Comparison of ENCODE assay signal across 8 mouse cellular contexts in genomic region chrX:52911587-52912371, GRCm38 (mm10). TPM values are rescaled to one million over a fixed set of nuclear protein-coding genes. Genes with fewer than 3 reads are reported as not detected.
DNase-seq lines count a peak whose midpoint lies in the region; ATAC-seq and TF ChIP-seq lines count a peak whose summit lies in the region.

Gene Phf6 (plus strand): TSS chrX:52912266.

- H3K27me3 ChIP-seq in embryonic facial prominence, embryonic 13.5 days: no peaks in the 10 kb centered on the region
- H3K27me3 ChIP-seq in heart, adult 2 months (ENCODE audit: control insufficient read depth, insufficient read depth, low read length): no peaks in the 10 kb centered on the region
- H3K27me3 ChIP-seq in limb, embryonic 14.5 days (ENCODE audit: control insufficient read depth, insufficient read depth, low read length): no peaks in the 10 kb centered on the region
- H3K27me3 ChIP-seq in midbrain, postnatal 0 days (ENCODE audit: insufficient read depth, low read length): no peaks in the 10 kb centered on the region

- H3K4me3 ChIP-seq in embryonic facial prominence, embryonic 13.5 days: peak within 1 kb of the TSS; percentile 62
- H3K4me3 ChIP-seq in heart, adult 2 months: peak within 1 kb of the TSS; percentile 69
- peak within 1 kb of the TSS; percentile 61 for H3K4me3 ChIP-seq in limb, embryonic 14.5 days (replicated peaks; ENCODE audit: low read length)
- peak within 1 kb of the TSS; percentile 59 for H3K4me3 ChIP-seq in midbrain, postnatal 0 days (ENCODE audit: low read depth, low read length)

- 0 out of 2 replicates have a peak, but pooled peaks have one; percentile 2 for TF ChIP-seq CTCF in heart, adult 2 months (IDR thresholded peaks at IDR 0.05)
- no peak; the same call in 1 of the 2 replicates for TF ChIP-seq CTCF in midbrain, postnatal 0 days (IDR thresholded peaks at IDR 0.05)

- H3K79me2 ChIP-seq in heart, adult 2 months (replicated peaks; ENCODE audit: control insufficient read depth, insufficient read depth, low read length): no peaks in the 10 kb centered on the region

- peak; percentile 98 for ATAC-seq in embryonic facial prominence, embryonic 13.5 days (ENCODE audit: insufficient number of reproducible peaks, insufficient read depth, low FRiP score, low TSS enrichment, low read depth)
- peak; percentile 99 for ATAC-seq in limb, embryonic 14.5 days (ENCODE audit: low FRiP score, low read depth)
- ATAC-seq in midbrain, postnatal 0 days (ENCODE audit: low FRiP score): peak; percentile 99

- H3K9ac ChIP-seq in embryonic facial prominence, embryonic 13.5 days: peak within 1 kb of the TSS; percentile 85
- peak within 1 kb of the TSS; percentile 93 for H3K9ac ChIP-seq in heart, adult 2 months (ENCODE audit: low read depth, low read length)
- H3K9ac ChIP-seq in limb, embryonic 14.5 days (ENCODE audit: low read depth, low read length, severe bottlenecking): peak within 1 kb of the TSS; percentile 81
- peak within 1 kb of the TSS; percentile 77 for H3K9ac ChIP-seq in midbrain, postnatal 0 days (replicated peaks; ENCODE audit: low read length, poor library complexity, severe bottlenecking)

- H3K36me3 ChIP-seq in embryonic facial prominence, embryonic 13.5 days: no peaks in the 10 kb centered on the region
- H3K36me3 ChIP-seq in heart, adult 2 months (ENCODE audit: control insufficient read depth, insufficient read depth, low read length): no peaks in the 10 kb centered on the region
- H3K36me3 ChIP-seq in limb, embryonic 14.5 days (ENCODE audit: control insufficient read depth, insufficient read depth, low read length): no peaks in the 10 kb centered on the region
- H3K36me3 ChIP-seq in midbrain, postnatal 0 days (ENCODE audit: insufficient read depth, low read length): no peaks in the 10 kb centered on the region

- DNase-seq in 3134 (ENCODE audit: extremely low read depth, insufficient read length, low spot score): peak; percentile 92
- peak; percentile 93 to 94 for DNase-seq in adrenal gland, postnatal 36 days
- DNase-seq in heart, adult 2 months: peak; percentile 87 to 93
- peak; percentile 88 for DNase-seq in kidney, adult 9 months
- peak; percentile 91 for DNase-seq in limb, embryonic 14.5 days (ENCODE audit: low spot score)
- peak; percentile 94 for DNase-seq in midbrain, postnatal 0 days (ENCODE audit: low spot score)
- DNase-seq in spleen, postnatal 14 days (ENCODE audit: low spot score in 2 of 2): peak; percentile 73 to 80

- no peaks in the 10 kb centered on the region for H3K4me1 ChIP-seq in embryonic facial prominence, embryonic 13.5 days
- no peaks in the 10 kb centered on the region for H3K4me1 ChIP-seq in heart, adult 2 months (ENCODE audit: control insufficient read depth, insufficient read depth, low read length)
- H3K4me1 ChIP-seq in limb, embryonic 14.5 days (ENCODE audit: control insufficient read depth, insufficient read depth, low read length): no peaks in the 10 kb centered on the region
- no peaks in the 10 kb centered on the region for H3K4me1 ChIP-seq in midbrain, postnatal 0 days (ENCODE audit: insufficient read depth, low read length)

- H3K9me3 ChIP-seq in embryonic facial prominence, embryonic 13.5 days: no peaks in the 10 kb centered on the region
- H3K9me3 ChIP-seq in limb, embryonic 14.5 days (ENCODE audit: control insufficient read depth, low read length): no peaks in the 10 kb centered on the region
- no peaks in the 10 kb centered on the region for H3K9me3 ChIP-seq in midbrain, postnatal 0 days (ENCODE audit: low read length)

- H3K4me2 ChIP-seq in embryonic facial prominence, embryonic 13.5 days: peak within 1 kb of the TSS; percentile 59
- peak within 1 kb of the TSS; percentile 54 for H3K4me2 ChIP-seq in limb, embryonic 14.5 days (replicated peaks; ENCODE audit: low read depth, low read length, severe bottlenecking)
- peak within 1 kb of the TSS; percentile 46 for H3K4me2 ChIP-seq in midbrain, postnatal 0 days (ENCODE audit: low read depth, low read length, poor library complexity, severe bottlenecking)

- no peak for TF ChIP-seq EP300 in heart, adult 2 months (IDR thresholded peaks at IDR 0.05; ENCODE audit: insufficient read depth, low read depth, low read length)

- peak; percentile 52; the same call in 1 of the 2 replicates for TF ChIP-seq POLR2A in heart, adult 2 months (IDR thresholded peaks at IDR 0.05; ENCODE audit: insufficient read depth, low read depth, low read length)
- 0 out of 2 replicates have a peak, but pooled peaks have one; percentile 21 for TF ChIP-seq POLR2A in limb, embryonic 14.5 days (IDR thresholded peaks at IDR 0.05; ENCODE audit: borderline replicate concordance, extremely low read depth, insufficient read depth, insufficient read length)

- peak within 1 kb of the TSS; percentile 92 for H3K27ac ChIP-seq in embryonic facial prominence, embryonic 13.5 days
- H3K27ac ChIP-seq in heart, adult 2 months: peak within 1 kb of the TSS; percentile 81
- H3K27ac ChIP-seq in limb, embryonic 14.5 days (replicated peaks; ENCODE audit: low read depth, low read length): peak within 1 kb of the TSS; percentile 88
- peak within 1 kb of the TSS; percentile 89 for H3K27ac ChIP-seq in midbrain, postnatal 0 days (ENCODE audit: low read depth, low read length)

- intact Hi-C loops in heart, adult 2 months (cut with DNase I): loop anchor here (10.0 kb wide), 1 partner anchor 433 kb away; no protein-coding TSS in a partner anchor

- WGBS in embryonic facial prominence, embryonic 13.5 days: 22% methylated on average over 54 of the region's 54 CpGs
- 26% methylated on average over 51 of the region's 54 CpGs for WGBS in heart, adult 2 months
- 34% methylated on average over 36 of the region's 54 CpGs for WGBS in limb, embryonic 14.5 days
- 23% methylated on average over 45 of the region's 54 CpGs for WGBS in midbrain, postnatal 0 days

RNA-seq across cellular contexts. Expression of gene Phf6, which starts in this region (rescaled TPM):
- 10 to 100 TPM; 14.7 to 21.3 TPM for total RNA-seq in adrenal gland, postnatal 36 days (2021)
- 64.4 and 64.7 TPM in 2 replicates for polyA plus RNA-seq in embryonic facial prominence, embryonic 13.5 days (2015; fragmentation: Nextera tagmentation; extraction: Ambion mirVana)
- 1 to 10 TPM; 4.6 to 5.1 TPM for total RNA-seq in heart, adult 2 months (2021)
- 1.0 and 2.9 TPM in 2 replicates for polyA plus RNA-seq in heart, adult 2 months (2012; rRNA removed)
- 25.0 and 26.1 TPM in 2 replicates for polyA plus RNA-seq in limb, embryonic 14.5 days (2012; rRNA removed)
- polyA plus RNA-seq in limb, embryonic 14.5 days (2014; fragmentation: Nextera tagmentation; extraction: Ambion mirVana): 40.3 and 53.2 TPM in 2 replicates
- total RNA-seq in midbrain, postnatal 0 days (2014; rRNA removed): 44.9 and 45.3 TPM in 2 replicates
- polyA plus RNA-seq in midbrain, postnatal 0 days (2015; fragmentation: Nextera tagmentation; extraction: Ambion mirVana): 37.1 and 40.6 TPM in 2 replicates

Comparison
In these comparisons a context has a peak if more than half of its experiments do, and no peak if none do; other contexts are left out.
1. Peak in every context shown above with its lines: DNase-seq, ATAC-seq, H3K4me3 ChIP-seq and H3K27ac ChIP-seq.